Mouse (Mus musculus) adrenal gland, postnatal 4 days (tissue): ENCODE data around the gene D430042O09Rik. TPM values are rescaled to one million over a fixed set of nuclear protein-coding genes. Genes with fewer than 3 reads are reported as not detected.

Source experiments
- DNase-seq, 2 experiments: peaks; one replicate each; pipeline ENCODE4 v3.0.0; 2021 to 2022; ENCODE audit warnings: low spot score in 2 of 2, mixed read lengths in 2 of 2
- total RNA-seq, 2 experiments: library from RNA; stranded (reverse); gene quantifications; 2 replicates each; pipeline ENCODE4 v1.2.3; 2021

Gene D430042O09Rik
- total RNA-seq, 2 experiments from 2014 or later: 25.1 to 29.6 TPM

DNA sequence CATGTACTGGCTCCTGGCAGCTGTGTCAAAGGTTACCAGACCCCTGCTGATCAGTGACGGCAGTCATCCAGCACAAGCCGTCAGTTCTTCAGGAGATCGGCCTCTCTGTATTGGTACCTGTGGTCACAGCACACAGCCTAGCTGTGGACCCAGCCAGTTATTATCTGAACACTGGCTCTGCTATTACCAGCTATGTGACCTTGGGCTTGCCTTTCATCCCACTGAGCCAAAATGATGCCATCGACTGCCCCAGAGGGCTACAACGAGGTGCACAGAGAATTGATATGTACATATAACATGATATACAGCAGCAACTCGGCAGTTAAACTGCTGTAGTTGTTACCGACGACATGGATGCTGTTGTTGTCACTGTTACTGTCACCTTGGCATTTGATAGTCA lies 82.4 kb downstream of the D430042O09Rik start:
- DNase-seq: no peak

DNA sequence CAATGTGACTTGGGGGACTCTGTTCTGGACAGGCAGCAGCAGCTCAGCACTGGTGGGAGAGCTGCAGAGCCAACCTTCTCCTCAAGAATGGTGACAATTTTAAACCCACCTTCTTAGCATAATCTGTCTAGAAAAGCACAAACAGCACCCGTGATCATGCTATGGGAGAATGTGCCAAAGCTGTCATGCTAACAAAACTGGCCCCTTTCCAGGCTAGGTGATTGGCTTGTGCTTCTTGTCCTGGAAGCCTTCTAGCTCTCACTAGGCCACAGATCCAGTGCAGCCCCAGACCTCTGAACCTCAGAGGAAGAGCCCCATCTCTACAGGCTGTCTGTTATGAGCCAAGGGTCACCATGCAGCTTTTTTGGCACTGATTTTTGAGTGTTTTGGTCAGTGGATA lies 98.9 kb downstream of the D430042O09Rik start:
- DNase-seq: no peak

DNA sequence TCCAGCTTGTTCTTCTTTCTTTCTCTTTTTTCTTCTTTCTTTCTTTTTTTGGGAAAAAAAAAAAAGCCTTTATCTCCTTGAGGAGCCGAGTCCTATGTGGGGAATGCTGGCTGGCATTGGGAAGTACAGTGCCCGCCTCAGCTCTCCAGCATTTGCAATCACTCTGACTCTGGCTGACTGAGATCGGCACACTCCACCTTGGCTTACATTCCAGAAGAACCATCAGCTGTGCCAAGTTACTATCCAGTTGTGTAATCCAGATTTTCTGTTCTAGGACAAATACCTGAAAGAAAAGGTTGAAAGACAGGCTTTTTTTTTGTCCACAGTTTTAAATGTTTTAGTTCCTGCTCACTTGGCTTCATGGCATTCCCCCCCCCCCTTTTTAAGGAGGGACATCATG lies 100.5 kb downstream of the D430042O09Rik start:
- DNase-seq: no peak

DNA sequence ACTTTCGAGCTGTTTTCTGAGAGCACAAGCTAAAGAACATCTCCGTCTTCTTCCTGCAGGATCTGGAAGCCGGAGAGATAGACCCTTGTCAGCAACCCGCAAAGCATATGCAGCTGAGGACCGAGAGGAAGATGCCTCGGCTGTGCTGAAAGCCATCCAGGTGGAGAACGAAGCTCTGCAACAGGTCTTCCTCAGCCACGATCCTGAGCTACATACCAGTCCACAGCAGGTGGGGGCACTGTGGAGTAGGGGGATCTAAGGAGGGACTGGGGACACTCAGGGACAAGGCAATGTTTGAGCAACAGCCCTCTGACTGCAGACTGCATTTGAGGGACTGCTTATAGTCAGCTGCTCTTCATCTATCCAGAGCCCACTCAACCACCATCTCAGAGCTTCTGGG lies 105.0 kb downstream of the D430042O09Rik start:
- no peak for DNase-seq

DNA sequence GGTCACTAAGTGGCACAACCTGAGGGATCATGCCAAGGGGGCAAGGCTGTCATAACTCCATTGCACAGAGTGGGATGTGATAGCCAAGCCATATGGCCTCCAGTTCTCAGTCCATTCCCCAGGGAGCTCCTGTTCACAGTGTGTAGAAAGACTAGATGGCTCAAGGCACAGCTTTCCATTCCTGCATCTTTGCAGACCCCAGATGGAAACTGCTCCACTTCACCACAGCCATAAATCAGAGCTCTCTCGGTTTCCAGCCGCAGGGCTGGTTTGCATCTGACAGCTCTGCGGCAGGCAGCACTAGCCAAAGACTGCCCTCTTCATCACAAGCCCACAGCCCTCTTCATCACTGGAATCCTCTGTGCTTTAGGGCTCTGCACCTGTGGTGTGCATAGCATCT lies 108.0 kb downstream of the D430042O09Rik start:
- no peak for DNase-seq

DNA sequence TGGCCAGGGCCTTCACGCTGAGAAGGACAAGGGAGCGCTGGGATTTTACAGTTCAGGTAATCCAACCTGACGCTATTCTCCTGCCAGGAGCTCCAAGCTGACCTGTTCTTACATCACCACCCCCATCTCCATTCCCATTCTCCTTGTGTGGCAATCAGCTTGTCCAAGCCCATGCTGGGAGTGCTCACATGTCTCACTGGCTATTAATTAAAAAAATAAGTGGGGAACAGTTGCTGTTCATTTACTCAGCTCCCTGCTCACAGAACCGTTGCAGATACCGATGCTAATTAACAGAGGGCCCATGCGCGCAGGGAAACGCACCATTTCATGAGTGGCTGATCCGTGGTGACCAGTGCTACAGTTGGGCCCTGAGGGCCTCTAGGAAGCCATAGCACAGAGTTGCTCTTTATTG lies 110.6 kb downstream of the D430042O09Rik start:
- no peak for DNase-seq

DNA sequence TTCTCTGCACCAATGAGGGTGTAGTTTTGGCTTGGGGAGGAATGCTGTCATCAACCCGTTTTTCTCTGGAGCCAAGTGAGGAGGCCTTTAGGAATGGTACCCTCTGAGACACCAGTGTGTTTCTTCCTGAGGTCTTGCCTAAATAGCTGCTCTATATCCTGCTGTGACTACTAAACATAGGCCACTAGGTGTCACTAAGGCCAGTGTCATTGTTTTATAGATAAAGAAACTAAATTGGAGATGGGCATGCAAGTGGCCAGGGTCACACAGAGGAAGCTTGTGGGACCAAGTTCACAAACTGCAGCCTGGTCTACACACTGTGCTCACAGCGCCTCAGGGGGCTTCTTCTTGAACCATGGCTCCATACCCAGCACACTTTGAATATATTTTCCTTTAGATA lies 112.5 kb downstream of the D430042O09Rik start:
- no peak for DNase-seq

DNA sequence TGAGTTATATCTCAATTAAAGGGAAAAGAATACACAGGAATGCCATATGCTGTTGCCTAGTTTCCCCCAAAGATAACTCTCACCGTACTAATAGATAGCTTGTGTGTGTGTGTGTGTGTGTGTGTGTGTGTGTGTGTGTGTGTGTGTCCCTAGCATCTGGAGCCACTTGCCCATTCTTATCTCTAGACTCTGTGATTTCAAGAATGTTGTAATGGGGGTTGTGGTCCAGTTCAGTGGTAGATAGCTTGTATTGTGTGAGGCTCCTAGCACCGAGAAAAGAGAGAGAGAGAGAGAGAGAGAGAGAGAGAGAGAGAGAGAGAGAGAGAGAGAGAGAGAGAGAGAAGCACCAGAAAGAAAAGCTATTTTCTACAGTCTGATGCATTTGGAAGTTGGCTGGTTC lies 118.7 kb downstream of the D430042O09Rik start:
- no peak for DNase-seq

DNA sequence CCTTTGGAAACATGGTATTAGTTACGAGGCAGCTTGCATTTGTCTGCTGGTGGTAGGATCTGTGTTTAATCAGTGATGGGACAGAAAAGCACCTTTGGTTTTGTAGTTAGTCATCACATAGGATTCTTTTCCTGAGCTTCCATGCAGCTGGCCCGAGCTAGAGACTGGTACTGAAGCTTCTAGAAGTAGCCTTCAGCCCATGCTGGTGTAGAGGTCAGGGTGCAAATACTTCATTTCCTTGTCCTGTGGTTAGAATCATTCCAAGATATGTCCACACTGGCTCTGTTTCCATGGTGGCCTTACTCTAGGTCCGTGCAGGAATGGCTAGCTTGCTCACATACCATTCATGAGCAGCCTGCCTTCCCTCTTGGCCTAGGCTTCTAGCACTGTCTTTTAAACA lies 119.2 kb downstream of the D430042O09Rik start:
- DNase-seq: no peak

DNA sequence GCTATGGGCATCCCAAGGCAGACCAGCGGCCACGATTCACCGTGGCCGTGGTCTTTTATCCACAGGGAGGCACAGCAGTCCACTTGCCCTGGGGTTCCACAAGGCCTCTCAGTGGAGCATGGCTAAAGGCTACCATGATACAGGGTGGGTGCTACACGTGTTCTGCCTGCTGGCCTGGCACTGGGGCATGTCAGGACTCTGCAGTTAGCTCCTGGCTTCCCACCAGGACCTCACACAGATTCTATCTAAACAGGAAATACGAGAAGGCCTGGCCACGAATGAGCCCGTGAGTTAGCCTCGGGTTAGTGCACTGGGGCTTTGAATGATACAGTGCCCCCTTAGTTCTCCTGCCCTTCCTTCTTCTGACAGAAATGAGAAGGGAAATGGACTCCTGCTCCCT lies 119.7 kb downstream of the D430042O09Rik start:
- no peak for DNase-seq

DNA sequence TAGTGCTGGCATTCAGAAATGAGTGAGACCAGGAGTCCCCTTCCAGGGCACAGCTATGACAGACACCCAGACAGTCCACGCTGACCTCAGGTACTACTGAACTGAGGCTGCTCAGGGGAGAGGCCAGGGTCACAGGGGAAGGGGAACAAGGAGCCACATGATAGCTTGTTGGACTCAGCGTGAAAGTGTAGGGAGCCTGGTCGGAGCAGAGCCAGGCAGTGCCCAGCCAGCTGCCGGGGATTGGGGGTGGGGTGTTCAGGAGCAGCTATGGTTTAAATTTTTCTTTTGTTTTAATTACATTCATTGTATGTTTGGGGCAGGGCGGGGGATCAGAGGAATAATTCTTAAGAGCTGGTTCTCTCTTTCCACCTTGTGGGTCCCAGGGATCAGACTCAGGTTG lies 120.9 kb downstream of the D430042O09Rik start:
- DNase-seq: no peak

DNA sequence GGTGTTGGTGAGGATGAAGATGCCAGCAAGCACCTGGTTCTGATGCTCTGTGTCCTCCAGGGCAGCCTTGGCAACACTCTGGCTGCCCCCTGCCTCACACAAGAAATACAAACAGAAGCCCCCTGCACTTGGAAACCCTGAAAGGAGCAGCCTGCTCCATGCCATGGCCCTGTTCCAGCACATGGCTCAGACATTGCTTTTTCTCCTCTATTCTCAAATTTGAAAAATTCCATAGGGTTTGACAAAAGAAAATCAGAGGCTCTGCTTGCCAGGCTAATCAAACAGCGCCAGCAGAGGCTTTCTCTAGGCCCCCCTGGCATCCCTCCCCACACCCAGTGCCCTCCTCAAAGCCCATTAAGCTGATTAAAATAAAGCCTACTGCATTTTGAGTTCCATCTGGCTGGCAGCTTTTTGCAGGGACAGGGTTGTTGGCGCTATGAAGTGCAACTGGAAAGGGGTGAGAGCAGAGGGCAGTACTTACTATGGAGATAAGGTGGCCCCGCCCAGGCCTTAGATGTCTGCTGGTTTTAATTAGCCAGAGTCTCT lies 121.5 kb downstream of the D430042O09Rik start:
- DNase-seq: no peak

DNA sequence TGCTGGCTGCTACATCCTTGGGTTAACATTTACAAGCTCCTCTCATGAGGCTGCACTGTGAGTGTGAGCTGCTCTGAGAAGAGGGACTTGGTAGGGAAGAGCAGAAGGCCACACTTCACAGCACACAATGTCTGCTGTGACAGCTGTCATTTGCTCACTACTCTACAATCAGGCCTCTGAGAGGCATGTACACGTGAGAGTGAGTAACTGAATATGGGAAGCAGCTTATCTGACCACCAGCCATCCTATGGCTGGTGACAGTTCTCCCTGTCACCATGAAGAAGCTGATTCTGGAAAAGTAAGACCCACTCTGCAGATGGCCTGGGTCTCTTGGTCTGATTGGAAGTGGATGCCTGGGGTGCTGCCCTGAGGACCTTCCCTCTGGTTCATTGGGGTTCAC lies 125.1 kb downstream of the D430042O09Rik start:
- no peak for DNase-seq

DNA sequence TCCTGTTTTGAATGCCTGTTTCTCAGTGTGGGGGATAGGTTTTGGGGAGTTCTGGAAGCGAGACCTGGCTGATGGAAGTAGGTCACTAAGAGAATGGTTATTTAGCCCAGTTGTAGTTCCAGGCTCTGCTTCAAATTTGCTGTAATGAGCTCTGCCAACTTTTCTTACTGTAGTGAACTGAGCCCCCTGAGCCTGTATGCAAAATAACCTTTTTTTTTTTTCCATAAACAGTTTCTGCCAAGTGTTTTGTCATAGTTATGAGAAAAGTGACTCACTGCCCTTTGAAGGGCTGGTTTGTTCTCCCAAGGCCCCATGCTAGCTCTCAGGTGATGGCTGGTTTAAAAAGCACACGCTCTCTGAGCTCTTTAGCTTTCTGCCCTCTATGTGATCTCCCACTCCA lies 125.8 kb downstream of the D430042O09Rik start:
- DNase-seq: no peak

DNA sequence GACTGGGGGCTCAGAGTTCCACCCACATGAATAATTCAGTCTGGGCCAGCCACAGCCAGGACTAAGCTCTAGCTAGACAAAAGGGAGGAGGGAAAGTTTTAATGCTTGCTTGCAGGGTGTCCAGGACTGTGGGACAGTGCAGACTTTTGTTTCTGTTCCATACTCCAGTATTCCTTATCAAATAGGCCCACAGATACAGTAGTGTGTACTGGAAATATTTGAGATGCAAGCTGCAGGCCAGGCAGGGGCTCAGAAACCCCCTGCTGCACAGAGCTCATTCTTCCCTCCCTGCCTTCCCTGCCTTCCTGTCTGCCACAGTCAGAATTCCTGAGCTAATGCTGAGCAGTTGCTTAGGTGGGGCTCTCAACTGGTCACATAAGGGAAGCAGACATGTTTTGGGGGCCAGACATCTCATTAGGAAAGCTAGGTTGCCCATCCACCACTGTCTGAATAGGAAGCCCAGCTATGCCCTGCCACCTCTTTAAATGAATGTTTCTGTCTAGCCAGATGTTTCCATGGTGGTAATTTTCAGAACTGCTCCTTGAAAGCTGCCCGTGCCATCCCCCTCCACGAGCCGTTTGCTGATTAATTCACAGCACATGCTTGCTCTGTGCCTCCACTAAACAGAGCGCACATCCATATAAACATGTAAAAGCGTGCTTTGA lies 130.5 kb downstream of the D430042O09Rik start:
- DNase-seq: no peak

DNA sequence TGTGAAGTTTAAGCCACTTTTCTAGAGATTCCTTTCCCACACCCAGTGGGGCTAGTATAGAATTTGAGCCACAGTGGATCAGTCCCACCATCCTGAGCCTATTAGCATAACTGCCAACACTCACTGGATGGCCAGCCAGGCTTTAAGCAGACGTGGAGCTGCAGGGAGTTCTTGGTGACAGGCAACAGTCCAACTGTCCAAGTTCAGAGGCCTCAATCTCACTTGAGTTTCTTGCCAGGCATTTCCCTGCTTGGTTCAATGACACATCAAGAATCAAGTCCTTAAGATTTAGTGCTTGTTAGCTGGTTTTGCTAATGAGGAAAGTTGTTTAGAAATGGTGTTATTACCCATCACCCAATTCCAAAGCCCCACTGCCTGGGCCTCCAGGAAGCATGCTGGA lies 137.9 kb downstream of the D430042O09Rik start:
- DNase-seq: no peak

DNA sequence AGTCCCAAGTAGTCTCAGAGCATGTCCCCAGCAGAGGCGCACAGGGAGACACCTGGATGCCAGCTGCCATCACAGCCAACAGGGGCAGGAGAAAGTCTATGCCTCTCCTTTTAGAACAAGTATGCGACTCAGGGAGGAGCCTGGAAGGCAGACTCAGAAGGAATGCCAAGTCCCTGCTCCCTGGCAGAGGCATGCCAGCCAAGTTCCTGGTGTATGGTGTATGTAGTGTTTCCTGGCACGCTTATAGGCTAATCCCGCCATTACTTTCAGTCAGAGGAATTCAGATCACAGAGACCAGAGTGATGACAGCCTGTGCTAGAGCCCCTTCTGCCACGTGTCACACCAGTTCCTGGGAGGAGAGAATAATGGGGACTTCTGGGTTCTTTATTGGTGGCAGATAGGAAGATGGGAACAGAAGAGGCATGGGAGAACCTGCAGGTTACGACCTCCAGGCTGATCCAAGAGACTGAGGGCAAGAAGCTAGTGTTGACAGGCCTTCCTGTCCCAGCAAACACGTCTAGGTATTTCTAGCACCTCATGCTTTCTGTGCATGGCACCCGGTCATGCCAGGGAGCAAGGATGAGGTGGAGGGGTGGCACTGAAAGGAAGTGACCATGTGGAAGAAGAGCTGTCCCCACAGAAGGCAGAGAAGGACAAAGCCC lies 139.3 kb downstream of the D430042O09Rik start:
- no peak for DNase-seq

DNA sequence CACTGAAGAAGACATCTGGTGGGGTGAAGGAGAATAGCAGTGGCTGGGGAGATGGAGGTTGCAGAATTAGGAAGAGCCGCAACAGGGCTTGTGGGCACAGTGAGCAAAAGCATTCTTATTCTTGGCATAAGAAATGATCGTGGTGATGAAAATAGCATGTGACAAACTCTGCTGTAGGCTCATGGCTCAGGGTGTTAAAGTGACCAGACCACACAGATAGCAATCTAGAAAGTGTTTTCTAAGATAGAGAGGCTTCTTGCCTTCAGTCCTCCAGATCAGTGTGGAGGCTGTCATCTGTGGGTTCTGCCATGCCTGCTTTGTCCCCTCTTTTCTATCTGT lies 139.8 kb downstream of the D430042O09Rik start:
- no peak for DNase-seq

DNA sequence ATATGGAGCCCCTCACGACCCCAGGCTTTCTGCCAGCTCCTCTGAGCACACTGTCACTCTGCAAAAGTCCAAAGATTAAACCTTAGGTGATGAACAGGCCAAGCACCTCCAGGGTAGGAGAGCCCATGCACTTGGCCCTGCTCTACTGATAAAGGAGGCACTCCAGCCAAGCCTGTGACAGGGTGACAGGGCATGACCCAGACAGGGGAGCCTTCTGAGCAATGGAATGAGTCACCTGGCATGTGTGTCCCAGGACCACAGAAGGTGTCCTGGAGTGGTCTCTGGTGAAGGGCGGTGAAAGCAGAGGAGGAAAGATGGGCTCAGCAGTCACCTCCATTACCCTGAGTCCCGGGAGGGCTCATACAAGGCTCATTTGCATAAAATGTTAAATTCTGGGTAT lies 151.9 kb downstream of the D430042O09Rik start:
- DNase-seq: no peak

DNA sequence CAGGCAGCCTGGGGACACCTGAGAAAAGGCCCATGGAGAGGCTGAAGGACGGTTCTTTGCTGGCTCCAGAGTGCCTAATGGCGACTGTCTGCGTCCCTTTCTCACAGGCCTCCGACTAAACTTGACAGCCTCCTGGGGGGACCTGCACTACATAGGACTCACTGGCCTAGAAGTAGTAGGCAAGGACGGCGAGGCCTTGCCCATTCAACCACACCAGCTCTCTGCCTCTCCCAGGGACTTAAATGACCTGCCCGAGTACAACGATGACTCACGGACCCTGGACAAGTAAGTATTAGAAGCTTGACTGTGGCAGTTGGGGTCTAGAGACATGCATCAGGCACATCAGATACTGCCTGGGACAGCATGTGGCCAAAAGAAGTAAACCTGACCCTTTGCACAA lies 152.7 kb downstream of the D430042O09Rik start:
- no peak for DNase-seq

DNA sequence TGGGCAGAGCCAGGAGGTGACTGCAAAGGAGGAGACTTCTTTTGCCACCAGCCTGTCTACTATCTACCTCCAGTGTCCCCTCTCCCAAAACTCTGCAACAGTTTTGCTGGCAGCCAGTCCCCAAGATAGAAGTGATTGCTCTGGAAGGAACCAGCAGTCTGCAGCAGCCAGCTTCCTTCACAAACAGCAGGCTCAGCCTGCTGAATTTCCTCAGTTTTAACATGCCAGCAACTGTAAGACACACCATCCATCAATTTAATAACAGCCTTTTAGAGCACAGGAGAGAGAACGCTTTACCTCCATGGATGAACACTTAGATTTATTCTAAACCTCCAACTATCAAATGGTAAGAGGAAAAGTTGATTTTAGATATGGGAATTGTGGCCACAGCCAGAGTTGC lies 156.3 kb downstream of the D430042O09Rik start:
- no peak for DNase-seq

DNA sequence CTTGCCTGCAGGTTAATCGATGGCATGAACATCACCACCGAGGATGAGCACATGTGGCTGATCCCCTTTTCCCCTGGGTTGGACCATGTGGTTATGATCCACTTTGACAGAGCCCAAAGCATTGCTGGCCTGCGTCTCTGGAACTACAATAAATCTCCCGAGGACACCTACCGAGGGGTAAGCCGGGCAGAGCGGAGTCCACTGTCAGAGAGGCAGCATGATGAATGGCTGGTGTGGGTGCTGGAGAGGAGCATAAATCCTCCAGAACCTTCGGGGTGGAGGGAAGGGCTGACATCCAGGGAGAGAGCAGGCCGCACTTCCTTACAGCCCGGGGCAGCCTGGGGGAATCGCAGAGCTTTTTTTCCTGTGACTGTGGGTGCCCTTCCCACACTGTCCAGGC lies 157.5 kb downstream of the D430042O09Rik start:
- peak in 1 of 2 experiments; percentile 15 for DNase-seq

DNA sequence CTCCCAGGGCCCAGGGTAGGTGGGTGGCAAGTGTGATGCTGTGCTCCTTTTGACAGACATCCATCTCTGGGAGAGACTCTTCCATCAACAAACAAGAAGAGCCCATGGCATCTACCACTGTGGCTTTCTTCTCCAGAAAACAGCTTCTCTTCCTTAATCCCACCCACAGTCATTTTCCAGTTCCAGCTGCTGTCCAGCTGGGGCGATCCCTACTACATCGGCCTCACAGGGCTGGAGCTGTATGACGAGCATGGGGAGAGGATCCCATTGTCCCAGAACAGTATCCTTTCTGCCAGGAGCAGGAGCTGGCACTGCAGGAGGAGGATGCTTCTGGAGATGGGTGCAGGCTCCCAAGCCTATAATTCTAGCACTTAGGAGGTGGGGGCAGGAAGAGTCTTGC lies 160.9 kb downstream of the D430042O09Rik start:
- no peak for DNase-seq
